Mouse (Mus musculus) brown adipose tissue, adult 24 weeks (tissue): ENCODE data around the gene Gm6465. TPM values are rescaled to one million over a fixed set of nuclear protein-coding genes. Genes with fewer than 3 reads are reported as not detected.
"Not testable (repeated sequence)": the region's sequence is repeated elsewhere in the genome, so short reads cannot be mapped to it uniquely, and the experiment has no call there.

Experiments used
- H3K27ac ChIP-seq: fragments of 200-500 bp; replicated peaks from 2 replicates; pipeline ENCODE4 v1.5.1; 2012; ENCODE audit warnings: low read depth, mild to moderate bottlenecking, low read length
- H3K4me1 ChIP-seq: fragments of 200-500 bp; 2 replicates; pipeline ENCODE4 v1.6.1; 2012; ENCODE audit warnings: low read length, mixed read lengths; ENCODE audit not compliant: control insufficient read depth, insufficient read depth, insufficient read length
- H3K4me3 ChIP-seq: fragments of 200-500 bp; 2 replicates; pipeline ENCODE4 v1.5.1; 2012; ENCODE audit warnings: low read depth, mild to moderate bottlenecking, low read length, moderate library complexity; ENCODE audit not compliant: insufficient read depth
- polyA plus RNA-seq: library from polyadenylated mRNA; stranded (reverse); fragments of >200 nt; gene quantifications from 2 replicates; pipeline ENCODE4 v1.2.4, GENCODE M21; 2012; ENCODE audit not compliant: missing spikeins, insufficient read depth, insufficient read length

Gm6465 gene
- not detected in 2 replicates for polyA plus RNA-seq

DNA sequence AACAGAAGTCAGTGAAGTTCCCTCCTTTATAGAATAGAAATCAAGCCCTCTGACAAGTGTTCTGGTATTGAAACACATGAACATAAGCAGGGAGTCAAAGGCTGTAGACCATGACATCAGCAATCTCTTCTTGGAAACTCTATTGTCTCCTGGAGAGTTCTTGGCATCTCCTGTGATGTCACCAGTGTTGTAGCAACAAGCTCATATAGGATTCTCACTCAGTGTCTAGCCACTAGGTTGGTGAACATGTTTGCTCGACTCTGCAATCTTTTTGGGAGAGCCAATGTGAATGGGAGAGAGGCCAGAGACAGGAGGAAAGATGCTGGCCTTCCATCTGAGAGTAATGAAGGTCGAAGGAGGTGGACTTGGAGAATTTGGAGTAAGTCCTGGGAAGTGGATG, at the start of gene Gm6465:
Gene Gm6465, plus strand, starts transcription at position 301 of the 400 bp plus-strand sequence.
- H3K4me1 ChIP-seq, H3K4me3 ChIP-seq, H3K27ac ChIP-seq: not testable (repeated sequence)

DNA sequence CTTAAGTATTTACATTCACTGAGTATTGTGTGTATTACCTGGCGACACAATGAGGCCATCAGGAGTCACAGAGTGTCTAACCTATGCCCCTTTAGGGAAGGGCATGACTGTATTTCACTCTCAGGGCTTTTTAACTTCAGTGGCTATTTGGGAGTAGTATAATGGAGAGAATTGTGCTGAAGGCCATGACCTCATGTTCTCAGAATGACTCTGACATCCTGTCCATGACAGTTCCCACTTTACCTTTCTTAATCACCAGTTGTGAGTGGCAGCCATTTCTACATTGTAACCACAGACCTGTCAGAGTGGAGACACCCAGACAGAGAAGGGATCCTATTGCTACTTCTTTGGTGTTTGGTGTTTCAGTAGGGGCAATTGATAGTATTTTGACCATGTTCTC, 485 bp downstream of the Gm6465 start:
- not testable (repeated sequence) for H3K4me3 ChIP-seq, H3K4me1 ChIP-seq, H3K27ac ChIP-seq

DNA sequence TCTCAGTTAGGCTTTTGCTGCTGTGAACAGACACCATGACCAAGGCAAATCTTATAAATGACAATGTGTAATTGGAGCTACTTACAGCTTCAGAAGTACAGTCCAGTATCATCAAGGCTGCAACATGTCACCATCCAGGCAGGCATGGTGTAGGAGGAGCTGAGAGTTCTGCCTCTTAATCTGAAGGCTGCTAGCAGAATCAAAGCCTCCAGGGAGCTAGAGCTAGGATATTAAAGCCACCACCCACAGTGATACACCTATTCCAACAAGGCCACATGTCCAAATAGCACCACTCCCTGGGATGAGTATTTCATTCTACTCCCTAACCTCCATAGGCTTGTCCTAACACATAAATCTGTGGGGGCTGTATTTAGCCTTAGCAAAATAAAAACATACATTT, 12.6 kb downstream of the Gm6465 start:
- not testable (repeated sequence) for H3K4me1 ChIP-seq, H3K27ac ChIP-seq, H3K4me3 ChIP-seq

Other genes starting within 250 kb of the Gm6465 start
- gene Gm8922, start 163.6 kb upstream of the Gm6465 start, polyA plus RNA-seq = not detected in 2 replicates
- gene Gm8926, start 75.0 kb upstream of the Gm6465 start, polyA plus RNA-seq = not detected in 2 replicates
- gene 4933402N22Rik, start 72.5 kb downstream of the Gm6465 start, polyA plus RNA-seq = not detected in 2 replicates